Mouse (Mus musculus) G1E (cell line): Measurements from ENCODE around the gene Best1. TPM values are rescaled to one million over a fixed set of nuclear protein-coding genes. Genes with fewer than 3 reads are reported as not detected.
A peak's percentile ranks its signal among the peaks of the same experiment; 100 is the strongest.
"Not testable (repeated sequence)": the region's sequence is repeated elsewhere in the genome, so short reads cannot be mapped to it uniquely, and the experiment has no call there.

Experiments
- ATAC-seq: 2 replicates; pipeline ENCODE4 v1.8.0; 2016; ENCODE audit warnings: mild to moderate bottlenecking; ENCODE audit not compliant: insufficient number of reproducible peaks, poor library complexity, low FRiP score, severe bottlenecking; ENCODE audit errors: extremely low read depth
- DNase-seq: peaks from one replicate; pipeline ENCODE4 v3.0.0; 2012; ENCODE audit warnings: low spot score
- H3K27me3 ChIP-seq: 2 replicates; pipeline ENCODE4 v1.6.1; 2012; ENCODE audit warnings: mild to moderate bottlenecking, low read length, inconsistent platforms; ENCODE audit not compliant: insufficient read depth
- H3K36me3 ChIP-seq: replicated peaks from 2 replicates; pipeline ENCODE3; 2012; ENCODE audit warnings: mild to moderate bottlenecking, inconsistent platforms
- H3K4me1 ChIP-seq: 2 replicates; pipeline ENCODE4 v1.6.1; 2012; ENCODE audit warnings: low read depth, low read length, inconsistent platforms, mixed read lengths; ENCODE audit not compliant: insufficient read depth
- H3K4me3 ChIP-seq: 2 replicates; pipeline ENCODE4 v1.5.1; 2012; ENCODE audit warnings: low read depth, mild to moderate bottlenecking, inconsistent platforms, low read length, moderate library complexity, mixed read lengths
- H3K9me3 ChIP-seq: replicated peaks from 2 replicates; pipeline ENCODE4 v1.6.1; 2012; ENCODE audit warnings: inconsistent platforms
- CTCF ChIP-seq: IDR thresholded peaks from 2 replicates; pipeline ENCODE4 v1.5.1; 2012; ENCODE audit warnings: low read depth, low read length, inconsistent platforms, mixed read lengths
- GATA1 ChIP-seq: IDR thresholded peaks from 2 replicates; pipeline ENCODE4 v1.6.1; 2012; ENCODE audit warnings: borderline replicate concordance, low read length, inconsistent platforms, mixed read lengths
- GATA2 ChIP-seq: IDR thresholded peaks from 2 replicates; pipeline ENCODE4 v1.6.1; 2012; ENCODE audit warnings: low read depth, low read length, inconsistent platforms, borderline replicate concordance
- POLR2AphosphoS5 ChIP-seq: IDR thresholded peaks from 2 replicates; pipeline ENCODE4 v1.6.1; 2012; ENCODE audit warnings: low read depth, low read length, inconsistent platforms; ENCODE audit not compliant: insufficient replicate concordance
- TAL1 ChIP-seq: conservative IDR thresholded peaks from 2 replicates; pipeline ENCODE4 v1.6.1; 2012; ENCODE audit warnings: low read depth, low read length, inconsistent platforms, mixed read lengths
- polyA plus RNA-seq: library from polyadenylated mRNA; stranded (reverse); fragments of >175 nt; gene quantifications from 2 replicates; pipeline ENCODE4 v1.2.3, GENCODE M21; 2012
- total RNA-seq, 2 experiments: library from RNA; stranded (forward) in 1 of 2; stranded (reverse) in 1 of 2; fragments of 200-1000 nt in 1 of 2; fragments of >200 nt in 1 of 2; fragmentation: Nextera tagmentation in 1 of 2; gene quantifications; 2 replicates each; pipeline ENCODE4 v1.2.3; 2014 to 2017

Best1 gene
- total and polyA plus RNA-seq, 3 experiments, result 0.03 to 0.22 TPM; not detected in 1

DNA sequence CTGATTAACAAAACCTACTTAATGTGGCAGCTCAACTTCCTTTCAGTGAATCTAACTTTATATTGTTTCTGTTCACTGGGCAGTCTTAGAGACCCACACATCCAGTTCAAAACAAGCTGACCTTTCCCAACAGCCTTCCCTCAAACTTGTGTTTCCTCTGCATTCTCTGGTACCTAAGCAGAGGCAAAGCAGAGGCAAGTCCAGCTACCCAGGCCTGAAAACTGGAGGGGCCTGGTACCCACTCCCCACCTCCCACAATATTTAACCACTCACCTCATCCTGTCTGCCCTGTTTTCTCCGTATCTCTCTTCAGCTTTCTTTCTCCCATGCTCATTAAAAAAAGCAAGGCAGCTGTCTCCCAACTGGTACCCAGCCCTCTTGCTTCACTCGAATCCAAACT is 22.3 kb downstream of the Best1 start:
- ATAC-seq (no peak), DNase-seq (no peak)
- Histone ChIP-seq H3K4me3 (peak overlapping the region; percentile 62; the same call in 1 of the 2 replicates), H3K4me1 (peaks cover 74% of the 10 kb centered on the region), H3K9me3 (no peaks in the 10 kb centered on the region), H3K27me3 (no peaks in the 10 kb centered on the region), H3K36me3 (peaks cover 11% of the 10 kb centered on the region)
- TF ChIP-seq GATA1, result no peak

GRCm38 (mm10) chr19:9978431-9978951 is 22.9 kb downstream of the Best1 start:
- H3K27me3 ChIP-seq, result no peaks in the 10 kb centered on the region
- H3K36me3 ChIP-seq, result peaks cover 6% of the 10 kb centered on the region
- no peaks in the 10 kb centered on the region for H3K9me3 ChIP-seq
- peaks cover 77% of the 10 kb centered on the region for H3K4me1 ChIP-seq
- no peak for TF ChIP-seq CTCF
- no peak for TF ChIP-seq TAL1
- TF ChIP-seq GATA1, result no peak
- no peak for TF ChIP-seq GATA2
- TF ChIP-seq POLR2AphosphoS5, result no peak
- H3K4me3 ChIP-seq, result peak overlapping the region; percentile 62; the same call in 1 of the 2 replicates
- peak; percentile 64 for ATAC-seq
- peak; percentile 46 for DNase-seq

DNA sequence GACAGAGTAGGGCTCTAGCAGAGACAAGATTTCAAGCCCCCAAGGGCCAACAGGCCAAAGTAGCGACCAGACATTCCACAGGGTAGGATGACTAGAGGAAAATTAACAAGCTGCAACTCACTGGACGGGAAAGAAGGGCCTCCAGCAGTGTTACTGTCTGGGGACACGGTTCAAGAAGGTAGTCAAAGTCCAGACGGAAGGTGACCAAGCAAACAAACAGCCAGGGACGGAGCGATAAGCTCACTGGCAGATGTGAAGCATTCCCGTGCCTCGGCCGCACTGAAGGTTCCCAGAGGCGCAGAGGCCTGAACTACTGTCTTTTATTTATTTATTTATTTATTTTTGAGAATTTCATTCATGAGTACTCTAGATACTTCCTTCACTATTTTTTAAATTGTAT is 24.3 kb downstream of the Best1 start:
- H3K4me1 ChIP-seq, result peaks cover 77% of the 10 kb centered on the region
- H3K9me3 ChIP-seq, result no peaks in the 10 kb centered on the region
- no peaks in the 10 kb centered on the region for H3K36me3 ChIP-seq
- DNase-seq (no peak), ATAC-seq (no peak)
- H3K27me3 ChIP-seq, result no peaks in the 10 kb centered on the region
- no peak overlapping the region for H3K4me3 ChIP-seq
- TF ChIP-seq TAL1, result no peak
- no peak for TF ChIP-seq GATA2
- no peak for TF ChIP-seq POLR2AphosphoS5
- TF ChIP-seq GATA1, result no peak
- no peak for TF ChIP-seq CTCF

GRCm38 (mm10) chr19:9974853-9975252 is 26.6 kb downstream of the Best1 start:
- not testable (repeated sequence) for ATAC-seq, H3K27me3 ChIP-seq, H3K4me3 ChIP-seq, DNase-seq, H3K9me3 ChIP-seq, H3K36me3 ChIP-seq
- peaks cover 71% of the 10 kb centered on the region for H3K4me1 ChIP-seq

- no peak for ATAC-seq
- Histone ChIP-seq H3K36me3 (peaks cover 5% of the 10 kb centered on the region), H3K4me1 (peaks cover 73% of the 10 kb centered on the region), H3K4me3 (no peak overlapping the region; the same call in 1 of the 2 replicates), H3K27me3 (no peaks in the 10 kb centered on the region), H3K9me3 (no peaks in the 10 kb centered on the region)
- no peak for DNase-seq
- TF ChIP-seq CTCF, result no peak
- TF ChIP-seq POLR2AphosphoS5, result no peak
- TF ChIP-seq GATA2, result no peak
- no peak for TF ChIP-seq TAL1
- no peak for TF ChIP-seq GATA1
These were observed 33.2 kb downstream of the Best1 start for GRCm38 (mm10) chr19:9968081-9968787.

GRCm38 (mm10) chr19:9966096-9966867 is 35.2 kb downstream of the Best1 start:
- DNase-seq (no peak), ATAC-seq (no peak)
- peaks cover 84% of the 10 kb centered on the region for H3K4me1 ChIP-seq
- peaks cover 2% of the 10 kb centered on the region for H3K36me3 ChIP-seq
- no peak overlapping the region; the same call in 1 of the 2 replicates for H3K4me3 ChIP-seq
- no peaks in the 10 kb centered on the region for H3K9me3 ChIP-seq
- H3K27me3 ChIP-seq, result no peaks in the 10 kb centered on the region
- no peak for TF ChIP-seq GATA1
- TF ChIP-seq GATA2, result no peak
- TF ChIP-seq TAL1, result no peak
- no peak for TF ChIP-seq POLR2AphosphoS5
- no peak for TF ChIP-seq CTCF
